Comparison of ENCODE assay signal across 9 mouse cellular contexts in genomic region chr5:74064844-74065243, GRCm38 (mm10). TPM values are rescaled to one million over a fixed set of nuclear protein-coding genes. Genes with fewer than 3 reads are reported as not detected.
DNase-seq lines count a peak whose midpoint lies in the region; ATAC-seq and TF ChIP-seq lines count a peak whose summit lies in the region.
"Had no signal": no experiment of that assay in that cellular context is flagged by ENCODE, and none has a peak within 500 bp of the region (broad histone marks: within the 10 kb centered on the region; RNA-seq: fewer than 3 reads in every experiment).

No protein-coding gene starts in this region.

- peak overlapping the region; percentile 6; the same call in 1 of the 2 replicates for H3K4me3 ChIP-seq in heart, embryonic 10.5 days
- H3K4me3 ChIP-seq in cortical plate, adult 2 months (ENCODE audit: insufficient read depth, low read length) = peak overlapping the region; percentile 2; the same call in 1 of the 2 replicates
- H3K4me3 ChIP-seq in midbrain, embryonic 11.5 days (ENCODE audit: low read depth, low read length) = no peak overlapping the region
- H3K4me3 ChIP-seq in kidney, adult 2 months (ENCODE audit: insufficient read depth, low read depth, low read length) = no peak overlapping the region

- no peak for TF ChIP-seq POLR2A in cortical plate, adult 2 months (IDR thresholded peaks at IDR 0.05; ENCODE audit: extremely low read depth, insufficient read depth, low read length)
- TF ChIP-seq POLR2A in kidney, adult 2 months (IDR thresholded peaks at IDR 0.05; ENCODE audit: low read depth, low read length) = no peak

- DNase-seq in heart, embryonic 10.5 days (ENCODE audit: low spot score) = no peak
- DNase-seq in heart, adult 8-10 months (ENCODE audit: low spot score) = no peak
- peak; percentile 82 for DNase-seq in 416B (ENCODE audit: low read depth)
- DNase-seq in liver = peak; percentile 81
- no peak for DNase-seq in left cerebral cortex, postnatal 4 days
- DNase-seq in midbrain, embryonic 11.5 days (ENCODE audit: low spot score, missing footprints) = no peak
- no peak for DNase-seq in kidney, adult 2 months
- DNase-seq: thymus, postnatal 14 days had no signal

- no peaks in the 10 kb centered on the region for H3K27me3 ChIP-seq in heart, embryonic 10.5 days (ENCODE audit: insufficient read depth, poor library complexity, severe bottlenecking)
- H3K27me3 ChIP-seq in midbrain, embryonic 11.5 days (ENCODE audit: control insufficient read depth, insufficient read depth, low read length) = no peaks in the 10 kb centered on the region
- H3K27me3 ChIP-seq in kidney, adult 2 months (replicated peaks; ENCODE audit: control insufficient read depth, insufficient read depth, low read length) = no peaks in the 10 kb centered on the region

- TF ChIP-seq CTCF in cortical plate, adult 2 months (IDR thresholded peaks at IDR 0.05; ENCODE audit: extremely low read depth, insufficient read depth, low read length) = no peak
- no peak for TF ChIP-seq CTCF in kidney, adult 2 months (conservative IDR thresholded peaks at IDR 0.05; ENCODE audit: insufficient read depth, insufficient read length, low read depth, low read length)

- no peaks in the 10 kb centered on the region for H3K9me3 ChIP-seq in heart, embryonic 10.5 days
- H3K9me3 ChIP-seq in midbrain, embryonic 11.5 days (ENCODE audit: control insufficient read depth, low read length) = no peaks in the 10 kb centered on the region

- ATAC-seq in midbrain, embryonic 11.5 days (ENCODE audit: low FRiP score) = no peak

- peaks cover 60% of the 10 kb centered on the region for H3K4me1 ChIP-seq in heart, embryonic 10.5 days
- H3K4me1 ChIP-seq in cortical plate, adult 2 months (ENCODE audit: control insufficient read depth, insufficient read depth, low read length) = peaks cover 2% of the 10 kb centered on the region; the same call in 1 of the 2 replicates
- peaks cover 9% of the 10 kb centered on the region for H3K4me1 ChIP-seq in midbrain, embryonic 11.5 days (ENCODE audit: control insufficient read depth, insufficient read depth, low read length)
- peaks cover 37% of the 10 kb centered on the region for H3K4me1 ChIP-seq in kidney, adult 2 months (ENCODE audit: control insufficient read depth, insufficient read depth, low read length)

- intact Hi-C loops in left cerebral cortex, postnatal 4 days (cut with DNase I) = no loop called here

- peak overlapping the region; percentile 77 for H3K27ac ChIP-seq in heart, embryonic 10.5 days
- no peak overlapping the region for H3K27ac ChIP-seq in cortical plate, adult 2 months (ENCODE audit: insufficient read depth, low read length)
- H3K27ac ChIP-seq in midbrain, embryonic 11.5 days (ENCODE audit: low read depth, low read length) = no peak overlapping the region
- H3K27ac ChIP-seq in kidney, adult 2 months (ENCODE audit: insufficient read depth, low read depth, low read length) = no peak overlapping the region

- 62% methylated on average over 7 of the region's 7 CpGs for WGBS in heart, embryonic 10.5 days
- WGBS in midbrain, embryonic 11.5 days = 91% methylated on average over 7 of the region's 7 CpGs
- WGBS in kidney, adult 2 months = 63% methylated on average over 7 of the region's 7 CpGs

- H3K36me3 ChIP-seq in heart, embryonic 10.5 days = no peaks in the 10 kb centered on the region
- H3K36me3 ChIP-seq in midbrain, embryonic 11.5 days (ENCODE audit: control insufficient read depth, insufficient read depth, low read length) = no peaks in the 10 kb centered on the region
- no peaks in the 10 kb centered on the region for H3K36me3 ChIP-seq in kidney, adult 2 months (ENCODE audit: control insufficient read depth, insufficient read depth, low read length)

- H3K9ac ChIP-seq in midbrain, embryonic 11.5 days (ENCODE audit: low read length) = no peak overlapping the region

- H3K4me2 ChIP-seq in midbrain, embryonic 11.5 days = no peak overlapping the region

RNA-seq across cellular contexts. Expression of gene Usp46, which starts 3.4 kb away (rescaled TPM):
- 31.0 and 34.7 TPM in 2 replicates for polyA plus RNA-seq in heart, embryonic 10.5 days (2016; fragmentation: Nextera tagmentation; extraction: Ambion mirVana)
- 10 to 100 TPM; 32.2 to 40.1 (median 34.8) TPM for total RNA-seq in heart, adult 8-10 months (2022)
- 49.3 and 51.5 TPM in 2 replicates for polyA plus RNA-seq in cortical plate, adult 2 months (2012; rRNA removed)
- 100 to 1,000 TPM; 111 to 115 TPM for total RNA-seq in left cerebral cortex, postnatal 4 days (2021)
- 35.6 and 38.1 TPM in 2 replicates for polyA plus RNA-seq in midbrain, embryonic 11.5 days (2014; fragmentation: Nextera tagmentation; extraction: Ambion mirVana)
- 6.9 and 9.1 TPM in 2 replicates for polyA plus RNA-seq in kidney, adult 2 months (2012; rRNA removed)

Comparison
In these comparisons a context has a peak if more than half of its experiments do, and no peak if none do; other contexts are left out.
1. DNase-seq: peak in 416B (single experiment) and liver (single experiment); none in heart, embryonic 10.5 days (single experiment), heart, adult 8-10 months (single experiment), left cerebral cortex, postnatal 4 days (single experiment), midbrain, embryonic 11.5 days (single experiment) and kidney, adult 2 months (single experiment).
2. H3K4me3 ChIP-seq: peak in heart, embryonic 10.5 days (single experiment) and cortical plate, adult 2 months (single experiment); none in midbrain, embryonic 11.5 days (single experiment) and kidney, adult 2 months (single experiment).